Mouse (Mus musculus) kidney, adult 9 months (tissue): ENCODE measurements around the gene Eif2b5.

Experiments used
- DNase-seq: peaks from one replicate; pipeline ENCODE4 v3.0.0; 2022

The Eif2b5 gene

GRCm38 (mm10) chr16:20490581-20490980, 8.0 kb upstream of the Eif2b5 start:
- DNase-seq, result peak; percentile 26

- no peak for DNase-seq
These were observed 7.3 kb upstream of the Eif2b5 start for GRCm38 (mm10) chr16:20491301-20491700.

- no peak for DNase-seq
These were observed 5.2 kb upstream of the Eif2b5 start for GRCm38 (mm10) chr16:20493452-20493851.

- peak; percentile 86 for DNase-seq
These were observed 1.7 kb upstream of the Eif2b5 start for GRCm38 (mm10) chr16:20496671-20497600.

GRCm38 (mm10) chr16:20497980-20498676, 489 bp upstream of the Eif2b5 start:
- DNase-seq, result no peak

GRCm38 (mm10) chr16:20506000-20506399, 7.4 kb downstream of the Eif2b5 start:
- no peak for DNase-seq

- DNase-seq, result peak; percentile 74
These were observed 10.7 kb downstream of the Eif2b5 start for GRCm38 (mm10) chr16:20509349-20509748.

- DNase-seq, result no peak
These were observed 12.7 kb downstream of the Eif2b5 start for GRCm38 (mm10) chr16:20511277-20511847.

GRCm38 (mm10) chr16:20516032-20516431, 17.4 kb downstream of the Eif2b5 start:
- DNase-seq, result peak; percentile 54

GRCm38 (mm10) chr16:20516726-20517201, 18.1 kb downstream of the Eif2b5 start, which contains the start of gene Dvl3:
TSS of gene Dvl3 (plus strand) at chr16:20516982.
- peak; percentile 93 for DNase-seq

GRCm38 (mm10) chr16:20517216-20517615, 18.6 kb downstream of the Eif2b5 start:
- no peak for DNase-seq

- DNase-seq, result peak; percentile 51
These were observed 19.2 kb downstream of the Eif2b5 start for GRCm38 (mm10) chr16:20517701-20518374.

GRCm38 (mm10) chr16:20523886-20524285, 25.3 kb downstream of the Eif2b5 start:
- DNase-seq, result no peak

- DNase-seq, result no peak
These were observed 30.2 kb downstream of the Eif2b5 start for GRCm38 (mm10) chr16:20528779-20529178.

GRCm38 (mm10) chr16:20529375-20529774, 30.8 kb downstream of the Eif2b5 start:
- no peak for DNase-seq

- DNase-seq, result no peak
These were observed 32.3 kb downstream of the Eif2b5 start for GRCm38 (mm10) chr16:20530941-20531340.

GRCm38 (mm10) chr16:20534617-20535295, 36.1 kb downstream of the Eif2b5 start:
- DNase-seq, result peak; percentile 31

GRCm38 (mm10) chr16:20535296-20536080, 36.9 kb downstream of the Eif2b5 start, which contains the start of gene Ap2m1:
TSS of gene Ap2m1 (plus strand) at chr16:20535478.
- peak; percentile 99 for DNase-seq

- DNase-seq, result peak; percentile 63
These were observed 37.6 kb downstream of the Eif2b5 start for GRCm38 (mm10) chr16:20536081-20536665.

GRCm38 (mm10) chr16:20537071-20537471, 38.5 kb downstream of the Eif2b5 start:
- peak; percentile 89 for DNase-seq
